ENCODE assay signal across 7 mouse cellular contexts in genomic region chr5:107221892-107222669, GRCm38 (mm10).
DNase-seq lines count a peak whose midpoint lies in the region; ATAC-seq lines count a peak whose summit lies in the region.

No protein-coding gene starts in this region.

- no peak overlapping the region for H3K9ac ChIP-seq in midbrain, embryonic 14.5 days (replicated peaks; ENCODE audit: low read length)
- no peak overlapping the region for H3K9ac ChIP-seq in midbrain, embryonic 15.5 days
- no peak overlapping the region for H3K9ac ChIP-seq in embryonic facial prominence, embryonic 12.5 days
- no peak overlapping the region for H3K9ac ChIP-seq in kidney, embryonic 14.5 days (ENCODE audit: low read depth, low read length)
- no peak overlapping the region for H3K9ac ChIP-seq in neural tube, embryonic 14.5 days (replicated peaks; ENCODE audit: low read depth, low read length)

- no peaks in the 10 kb centered on the region for H3K9me3 ChIP-seq in midbrain, embryonic 14.5 days (ENCODE audit: control insufficient read depth, low read length)
- H3K9me3 ChIP-seq in midbrain, embryonic 15.5 days = no peaks in the 10 kb centered on the region
- H3K9me3 ChIP-seq in embryonic facial prominence, embryonic 12.5 days = no peaks in the 10 kb centered on the region
- H3K9me3 ChIP-seq in kidney, embryonic 14.5 days (ENCODE audit: control insufficient read depth, low read length) = no peaks in the 10 kb centered on the region
- H3K9me3 ChIP-seq in neural tube, embryonic 14.5 days (ENCODE audit: control insufficient read depth, low read length) = no peaks in the 10 kb centered on the region

- peaks cover 16% of the 10 kb centered on the region for H3K4me1 ChIP-seq in midbrain, embryonic 14.5 days (ENCODE audit: control insufficient read depth, insufficient read depth, low read length)
- H3K4me1 ChIP-seq in midbrain, embryonic 15.5 days = peaks cover 11% of the 10 kb centered on the region
- H3K4me1 ChIP-seq in embryonic facial prominence, embryonic 12.5 days = peaks cover 53% of the 10 kb centered on the region
- peaks cover 34% of the 10 kb centered on the region for H3K4me1 ChIP-seq in kidney, embryonic 14.5 days (ENCODE audit: control insufficient read depth, insufficient read depth, low read length)
- peaks cover 18% of the 10 kb centered on the region for H3K4me1 ChIP-seq in neural tube, embryonic 14.5 days (ENCODE audit: control insufficient read depth, insufficient read depth, low read length)

- H3K36me3 ChIP-seq in midbrain, embryonic 14.5 days (ENCODE audit: control insufficient read depth, insufficient read depth, low read length) = no peaks in the 10 kb centered on the region
- no peaks in the 10 kb centered on the region for H3K36me3 ChIP-seq in midbrain, embryonic 15.5 days (replicated peaks)
- no peaks in the 10 kb centered on the region for H3K36me3 ChIP-seq in embryonic facial prominence, embryonic 12.5 days
- no peaks in the 10 kb centered on the region for H3K36me3 ChIP-seq in kidney, embryonic 14.5 days (ENCODE audit: control insufficient read depth, insufficient read depth, low read length)
- no peaks in the 10 kb centered on the region for H3K36me3 ChIP-seq in neural tube, embryonic 14.5 days (ENCODE audit: control insufficient read depth, insufficient read depth, low read length)

- 36% methylated on average over 17 of the region's 17 CpGs for WGBS in midbrain, embryonic 14.5 days
- 43% methylated on average over 17 of the region's 17 CpGs for WGBS in midbrain, embryonic 15.5 days
- 27% methylated on average over 17 of the region's 17 CpGs for WGBS in embryonic facial prominence, embryonic 12.5 days
- 56% methylated on average over 17 of the region's 17 CpGs for WGBS in kidney, embryonic 14.5 days
- WGBS in neural tube, embryonic 14.5 days = 22% methylated on average over 17 of the region's 17 CpGs

- H3K27ac ChIP-seq in midbrain, embryonic 14.5 days (replicated peaks; ENCODE audit: low read depth, low read length) = peak overlapping the region; percentile 46; the same call in 1 of the 2 replicates
- no peak overlapping the region; the same call in 1 of the 2 replicates for H3K27ac ChIP-seq in midbrain, embryonic 15.5 days
- H3K27ac ChIP-seq in embryonic facial prominence, embryonic 12.5 days = peak overlapping the region; percentile 80
- peak overlapping the region; percentile 9; the same call in 1 of the 2 replicates for H3K27ac ChIP-seq in kidney, embryonic 14.5 days (ENCODE audit: low read depth, low read length)
- H3K27ac ChIP-seq in neural tube, embryonic 14.5 days (ENCODE audit: low read depth, low read length) = peak overlapping the region; percentile 64

- no peak overlapping the region for H3K4me2 ChIP-seq in midbrain, embryonic 14.5 days (ENCODE audit: low read length)
- no peak overlapping the region for H3K4me2 ChIP-seq in midbrain, embryonic 15.5 days
- H3K4me2 ChIP-seq in embryonic facial prominence, embryonic 12.5 days (replicated peaks) = peak overlapping the region; percentile 30
- no peak overlapping the region for H3K4me2 ChIP-seq in kidney, embryonic 14.5 days (replicated peaks; ENCODE audit: low read depth, low read length)
- H3K4me2 ChIP-seq in neural tube, embryonic 14.5 days (ENCODE audit: low read depth, low read length) = peak overlapping the region; percentile 24

- peak; percentile 43; the same call in 1 of the 2 replicates for ATAC-seq in midbrain, embryonic 14.5 days (ENCODE audit: low FRiP score, low TSS enrichment)
- ATAC-seq in midbrain, embryonic 15.5 days (replicated peaks) = no peak
- ATAC-seq in embryonic facial prominence, embryonic 12.5 days (ENCODE audit: insufficient number of reproducible peaks, insufficient read depth, low FRiP score, low TSS enrichment) = peak; percentile 84
- peak; percentile 63 for ATAC-seq in kidney, embryonic 14.5 days (ENCODE audit: low FRiP score, low TSS enrichment)
- peak; percentile 81 for ATAC-seq in neural tube, embryonic 14.5 days (ENCODE audit: low read depth)

- peak; percentile 77 for DNase-seq in midbrain, embryonic 14.5 days
- DNase-seq in right cerebral cortex, postnatal 14 days = no peak
- DNase-seq in ovary, adult 18-20 months (ENCODE audit: low spot score) = no peak

- H3K27me3 ChIP-seq in midbrain, embryonic 14.5 days (ENCODE audit: control insufficient read depth, insufficient read depth, low read length) = no peaks in the 10 kb centered on the region
- H3K27me3 ChIP-seq in midbrain, embryonic 15.5 days (replicated peaks) = no peaks in the 10 kb centered on the region
- no peaks in the 10 kb centered on the region for H3K27me3 ChIP-seq in embryonic facial prominence, embryonic 12.5 days
- no peaks in the 10 kb centered on the region for H3K27me3 ChIP-seq in kidney, embryonic 14.5 days (ENCODE audit: control insufficient read depth, insufficient read depth, low read length)
- no peaks in the 10 kb centered on the region for H3K27me3 ChIP-seq in neural tube, embryonic 14.5 days (ENCODE audit: control insufficient read depth, insufficient read depth, low read length)

- H3K4me3 ChIP-seq in midbrain, embryonic 14.5 days (replicated peaks; ENCODE audit: low read depth, low read length) = no peak overlapping the region
- no peak overlapping the region for H3K4me3 ChIP-seq in midbrain, embryonic 15.5 days
- H3K4me3 ChIP-seq in embryonic facial prominence, embryonic 12.5 days = no peak overlapping the region
- no peak overlapping the region for H3K4me3 ChIP-seq in kidney, embryonic 14.5 days (ENCODE audit: low read length)
- H3K4me3 ChIP-seq in neural tube, embryonic 14.5 days (ENCODE audit: low read depth, low read length) = no peak overlapping the region

Comparison
In these comparisons a context has a peak if more than half of its experiments do, and no peak if none do; other contexts are left out.
1. H3K4me2 ChIP-seq: peak in embryonic facial prominence, embryonic 12.5 days (single experiment) and neural tube, embryonic 14.5 days (single experiment); none in midbrain, embryonic 14.5 days (single experiment), midbrain, embryonic 15.5 days (single experiment) and kidney, embryonic 14.5 days (single experiment).